Mouse (Mus musculus) heart, adult 9 months (tissue): ENCODE data around the gene Tent5b.

Source experiments
- DNase-seq, 2 experiments: peaks; one replicate each; pipeline ENCODE4 v3.0.0; 2022; ENCODE audit warnings: low spot score in 2 of 2

Gene Tent5b

GRCm38 (mm10) chr4:133471135-133471821 lies 8.7 kb upstream of the Tent5b start:
- DNase-seq = no peak

GRCm38 (mm10) chr4:133473833-133474232 lies 6.1 kb upstream of the Tent5b start:
- no peak for DNase-seq

GRCm38 (mm10) chr4:133480185-133480537 lies 229 bp downstream of the Tent5b start:
- DNase-seq = no peak

- no peak for DNase-seq
These were observed 822 bp downstream of the Tent5b start for GRCm38 (mm10) chr4:133480754-133481153.

GRCm38 (mm10) chr4:133481488-133481887 lies 1.6 kb downstream of the Tent5b start:
- DNase-seq = no peak

GRCm38 (mm10) chr4:133482479-133482878 lies 2.5 kb downstream of the Tent5b start:
- no peak for DNase-seq

- no peak for DNase-seq
These were observed 4.5 kb downstream of the Tent5b start for GRCm38 (mm10) chr4:133484266-133485025.

GRCm38 (mm10) chr4:133485691-133486425 lies 5.9 kb downstream of the Tent5b start:
- no peak for DNase-seq

- no peak for DNase-seq
These were observed 6.9 kb downstream of the Tent5b start for GRCm38 (mm10) chr4:133486673-133487357.

GRCm38 (mm10) chr4:133488619-133489392 lies 8.9 kb downstream of the Tent5b start:
- DNase-seq = no peak

- DNase-seq = no peak
These were observed 9.7 kb downstream of the Tent5b start for GRCm38 (mm10) chr4:133489489-133490245.

- peak; percentile 57 to 67 for DNase-seq
These were observed 11.9 kb downstream of the Tent5b start for GRCm38 (mm10) chr4:133491800-133492199.

- no peak for DNase-seq
These were observed 14.0 kb downstream of the Tent5b start for GRCm38 (mm10) chr4:133493895-133494294.

GRCm38 (mm10) chr4:133494432-133494831 lies 14.5 kb downstream of the Tent5b start:
- peak; percentile 84 to 90 for DNase-seq

- DNase-seq = no peak
These were observed 14.9 kb downstream of the Tent5b start for GRCm38 (mm10) chr4:133494867-133495266.

GRCm38 (mm10) chr4:133495711-133496110 lies 15.8 kb downstream of the Tent5b start:
- DNase-seq = no peak

- no peak for DNase-seq
These were observed 17.0 kb downstream of the Tent5b start for GRCm38 (mm10) chr4:133496738-133497445.

GRCm38 (mm10) chr4:133497461-133498159 lies 17.7 kb downstream of the Tent5b start:
- no peak for DNase-seq

- DNase-seq = peak; percentile 53 to 62
These were observed 18.3 kb downstream of the Tent5b start, which contains the start of gene Trnp1 for GRCm38 (mm10) chr4:133498160-133498724. Gene Trnp1, minus strand, starts transcription at chr4:133498550.
